Mouse (Mus musculus) activated CD4-positive, CD25-positive, alpha-beta regulatory T cell, adult 4 months (primary cell): ENCODE results near the gene Dst. TPM values are rescaled to one million over a fixed set of nuclear protein-coding genes. Genes with fewer than 3 reads are reported as not detected.

Source experiments
- ATAC-seq: one replicate; pipeline ENCODE4 v1.8.0; 2017
- polyA plus RNA-seq, 2 experiments: library from polyadenylated mRNA; unstranded; fragments of 100-300 nt; shearing (Covaris generic); gene quantifications; one replicate each; pipeline ENCODE4 v1.2.1; 2017

Dst gene
- polyA plus RNA-seq, 2 experiments from 2014 or later, result 20.3 to 21.7 TPM

GRCm38 (mm10) chr1:34030330-34031021 lies 122.5 kb downstream of the Dst start:
- no peak for ATAC-seq

GRCm38 (mm10) chr1:34033052-34033451 lies 125.0 kb downstream of the Dst start:
- ATAC-seq, result no peak

- no peak for ATAC-seq
Observed at GRCm38 (mm10) chr1:34033478-34033877, 125.5 kb downstream of the Dst start.

- ATAC-seq, result no peak
Observed at GRCm38 (mm10) chr1:34033958-34034357, 125.9 kb downstream of the Dst start.

- ATAC-seq, result no peak
Observed at GRCm38 (mm10) chr1:34036111-34036510, 128.1 kb downstream of the Dst start.

GRCm38 (mm10) chr1:34038571-34038970 lies 130.5 kb downstream of the Dst start:
- ATAC-seq, result no peak

- ATAC-seq, result no peak
Observed at GRCm38 (mm10) chr1:34040049-34040448, 132.0 kb downstream of the Dst start.

- no peak for ATAC-seq
Observed at GRCm38 (mm10) chr1:34040901-34041721, 133.1 kb downstream of the Dst start.

GRCm38 (mm10) chr1:34042299-34042698 lies 134.3 kb downstream of the Dst start:
- ATAC-seq, result no peak

GRCm38 (mm10) chr1:34043327-34043726 lies 135.3 kb downstream of the Dst start:
- no peak for ATAC-seq

- no peak for ATAC-seq
Observed at GRCm38 (mm10) chr1:34043836-34044550, 136.0 kb downstream of the Dst start.

GRCm38 (mm10) chr1:34044675-34045074 lies 136.7 kb downstream of the Dst start:
- ATAC-seq, result no peak

GRCm38 (mm10) chr1:34047285-34047684 lies 139.3 kb downstream of the Dst start:
- no peak for ATAC-seq

- no peak for ATAC-seq
Observed at GRCm38 (mm10) chr1:34051251-34051650, 143.2 kb downstream of the Dst start.

- ATAC-seq, result no peak
Observed at GRCm38 (mm10) chr1:34052422-34052821, 144.4 kb downstream of the Dst start.

GRCm38 (mm10) chr1:34054970-34055369 lies 146.9 kb downstream of the Dst start:
- no peak for ATAC-seq

- ATAC-seq, result no peak
Observed at GRCm38 (mm10) chr1:34056658-34057057, 148.6 kb downstream of the Dst start.

- ATAC-seq, result no peak
Observed at GRCm38 (mm10) chr1:34059231-34059630, 151.2 kb downstream of the Dst start.

- ATAC-seq, result no peak
Observed at GRCm38 (mm10) chr1:34060446-34060845, 152.4 kb downstream of the Dst start.

- ATAC-seq, result peak; percentile 79
Observed at GRCm38 (mm10) chr1:34061078-34061477, 153.1 kb downstream of the Dst start.

GRCm38 (mm10) chr1:34061860-34062259 lies 153.8 kb downstream of the Dst start:
- ATAC-seq, result no peak

GRCm38 (mm10) chr1:34063943-34064342 lies 155.9 kb downstream of the Dst start:
- ATAC-seq, result no peak

- no peak for ATAC-seq
Observed at GRCm38 (mm10) chr1:34065551-34066048, 157.6 kb downstream of the Dst start.
